Mouse (Mus musculus) urinary bladder, postnatal 14 days (tissue): ENCODE measurements around the gene Lrrc15.

Experiments
- DNase-seq: peaks from one replicate; pipeline ENCODE4 v3.0.0; 2021; ENCODE audit warnings: low spot score

Gene Lrrc15

DNA sequence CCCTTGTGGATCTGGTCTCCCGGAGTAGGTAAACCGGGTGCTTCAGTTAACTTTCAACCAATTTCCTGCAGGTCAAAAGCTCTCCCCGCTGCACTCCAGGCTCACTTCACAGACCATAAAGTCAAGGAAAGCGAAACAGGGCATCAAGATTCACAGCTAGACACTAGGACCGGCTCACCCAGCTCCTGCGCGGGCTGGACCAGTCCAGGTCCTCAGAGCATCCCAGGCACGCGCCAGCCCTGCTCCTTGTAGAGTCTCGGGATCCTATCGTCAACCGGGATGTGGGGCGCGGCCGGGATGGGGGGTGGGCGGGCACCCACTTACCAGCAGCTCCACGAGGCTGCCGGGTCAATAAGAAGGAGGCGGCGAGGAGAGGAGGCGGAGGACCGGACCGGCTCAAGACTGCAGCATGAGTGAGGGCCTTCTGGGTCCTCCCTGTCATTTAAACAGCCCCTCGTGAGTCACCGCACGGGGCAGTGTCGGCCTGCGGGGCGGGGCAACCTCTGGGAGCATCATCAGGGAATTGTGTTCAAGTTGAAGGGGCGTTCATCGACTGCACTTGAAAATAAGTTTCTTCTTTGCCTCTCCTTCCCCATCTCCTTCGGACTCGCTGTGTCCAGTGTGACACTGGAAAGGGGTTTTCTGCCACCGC, at the start of gene Lrrc15:
Gene Lrrc15 (minus strand): TSS at position 413 of the 652 bp plus-strand sequence.
- no peak for DNase-seq

GRCm38 (mm10) chr16:30314236-30314635, 31.2 kb upstream of the Lrrc15 start:
- no peak for DNase-seq

DNA sequence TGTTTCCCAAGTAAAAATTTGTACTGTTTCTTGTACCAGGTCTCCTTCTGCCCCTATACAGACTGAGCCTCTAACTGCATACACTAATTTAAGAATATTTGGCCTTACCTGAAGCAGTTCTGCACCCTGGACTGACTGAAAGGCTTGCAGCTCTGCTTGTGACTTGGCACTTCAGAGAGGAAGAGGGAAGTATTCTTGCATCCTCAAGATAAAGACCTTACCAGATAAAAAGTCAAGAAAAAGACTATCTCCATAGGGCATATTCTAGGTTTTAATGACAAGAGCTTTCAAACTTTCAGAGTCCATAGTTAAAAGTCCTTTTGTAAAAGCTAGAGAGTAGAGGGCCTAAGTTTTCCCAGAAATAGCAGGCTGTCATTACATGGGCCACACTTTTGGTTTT, 27.6 kb upstream of the Lrrc15 start, which contains the start of gene Gp5:
Gene Gp5 (minus strand): TSS at position 133 of the 400 bp plus-strand sequence.
- no peak for DNase-seq

- no peak for DNase-seq
Measured at GRCm38 (mm10) chr16:30310171-30310515, 27.1 kb upstream of the Lrrc15 start.

DNA sequence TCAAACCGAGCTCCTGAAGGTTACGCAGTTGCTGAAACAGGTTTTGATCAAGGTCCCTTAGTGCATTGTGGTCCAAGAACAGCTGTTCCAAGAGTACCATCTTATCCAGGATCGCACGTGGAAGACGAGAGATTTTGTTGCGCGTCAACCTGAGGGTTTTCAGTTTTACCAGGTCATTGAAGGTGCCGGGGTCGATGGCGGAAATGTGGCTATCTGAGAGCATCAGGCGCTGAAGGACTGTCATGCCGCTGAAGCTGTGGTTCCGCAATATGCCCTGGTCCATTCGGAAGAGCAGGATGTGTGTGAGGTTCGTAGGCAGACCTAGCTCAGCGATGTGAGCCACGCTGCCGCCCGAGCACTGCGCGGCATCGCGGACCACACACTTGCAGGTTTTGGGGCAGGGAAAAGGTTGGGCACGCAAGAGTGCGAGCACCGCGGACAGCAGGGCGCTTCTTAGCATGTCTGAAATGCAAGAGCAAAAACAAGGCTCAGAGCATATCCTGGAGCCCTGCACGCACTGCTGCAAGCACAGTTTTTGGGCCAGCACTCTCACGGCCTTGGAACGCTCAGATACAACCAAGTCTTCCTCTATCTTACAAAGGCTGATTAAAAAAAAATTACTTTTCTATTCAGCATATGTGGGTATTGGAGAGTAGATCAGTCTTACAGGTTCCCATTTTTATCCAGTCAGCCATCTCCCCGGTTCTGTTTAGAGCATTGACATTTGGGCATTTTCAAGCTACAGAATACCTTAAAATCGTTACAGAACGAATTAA, 26.5 kb upstream of the Lrrc15 start:
- no peak for DNase-seq

DNA sequence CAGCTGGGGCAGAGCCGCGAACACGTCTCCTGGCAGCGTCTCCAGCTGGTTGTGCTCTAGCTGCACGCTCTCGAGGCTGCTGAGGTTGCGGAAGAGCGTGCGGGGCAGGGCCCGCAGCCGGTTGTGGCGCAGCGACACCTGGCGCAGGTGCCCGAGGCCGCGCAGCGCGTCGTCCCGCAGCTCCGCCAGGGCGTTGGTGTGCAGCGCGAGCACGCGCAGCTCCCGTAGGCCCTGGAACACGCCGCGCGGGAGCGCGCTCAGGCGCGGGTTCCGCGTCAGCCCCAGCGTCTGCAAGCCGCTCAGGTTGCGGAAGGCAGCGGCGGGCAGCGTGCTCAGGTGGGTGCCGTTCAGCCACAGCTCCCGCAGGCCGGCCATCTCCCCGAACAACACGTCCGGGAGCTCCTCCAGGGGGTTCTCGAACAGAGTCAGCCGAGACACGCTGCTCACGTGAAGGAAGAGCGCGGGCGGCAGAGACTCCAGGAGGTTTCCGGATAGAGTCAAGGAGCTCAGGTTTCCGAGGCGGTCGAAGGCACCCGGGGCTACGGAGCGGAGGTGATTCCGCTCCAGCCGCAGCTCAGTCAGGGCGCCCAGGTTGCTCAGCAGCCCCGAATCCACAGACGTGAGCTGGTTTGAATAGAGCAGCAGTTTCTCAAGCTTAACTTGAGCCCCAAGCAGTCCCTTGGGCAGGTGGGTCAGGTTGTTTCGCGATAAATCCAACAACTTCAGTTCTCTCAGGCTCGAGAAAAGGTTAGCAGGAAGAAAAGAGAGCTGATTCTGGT, 25.7 kb upstream of the Lrrc15 start:
- DNase-seq: peak; percentile 38

DNA sequence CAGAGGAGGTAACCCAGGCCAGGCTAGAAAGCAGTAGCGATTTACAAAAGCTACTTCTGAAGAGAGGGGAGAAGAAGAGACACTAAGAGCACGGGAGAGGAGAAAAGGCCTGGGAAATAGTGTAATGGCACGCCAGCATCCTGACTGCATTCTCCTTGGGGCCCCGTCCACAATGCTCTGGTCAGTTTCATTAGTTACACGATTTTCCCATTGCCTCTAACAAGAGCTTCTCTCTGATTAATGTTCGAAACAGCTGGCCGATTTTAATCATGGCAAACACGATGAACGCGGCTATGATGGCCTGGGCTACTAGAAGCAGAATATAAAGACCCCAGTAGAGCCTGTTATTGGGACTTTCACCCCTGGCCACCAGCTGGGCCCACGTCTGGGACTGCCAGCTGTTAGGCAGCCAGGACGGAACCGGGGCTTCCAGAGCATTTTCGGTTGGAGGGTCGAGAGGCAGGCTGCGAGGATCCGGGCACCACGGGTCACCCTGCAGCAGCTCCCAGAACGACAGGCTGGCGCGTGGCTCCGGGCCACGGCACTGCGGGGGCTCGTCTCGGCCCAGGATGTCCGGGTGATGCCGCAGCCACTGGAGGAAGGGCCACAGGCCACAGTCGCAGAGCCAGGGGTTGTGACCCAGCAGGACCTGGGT, 25.0 kb upstream of the Lrrc15 start:
- no peak for DNase-seq

DNA sequence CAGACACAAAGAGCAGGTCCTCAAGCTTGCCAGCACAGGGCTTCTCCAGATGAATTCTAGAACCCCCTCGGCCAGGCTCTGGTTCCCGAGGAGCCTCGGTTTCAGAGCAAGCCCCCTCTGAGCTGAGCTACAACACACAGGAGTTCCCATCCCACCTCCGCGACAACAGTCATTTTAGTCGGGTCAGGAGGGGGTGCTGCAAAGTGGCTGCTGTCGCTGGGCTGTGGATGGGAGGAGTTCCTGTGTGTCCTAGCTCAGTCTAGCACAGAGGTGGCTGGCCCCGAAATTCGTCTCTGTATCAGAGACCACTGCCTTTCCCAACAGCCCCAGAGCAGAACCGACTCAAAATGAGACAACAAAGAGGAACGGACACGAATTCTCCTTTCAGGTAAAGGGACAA, 24.2 kb upstream of the Lrrc15 start:
- DNase-seq: no peak

DNA sequence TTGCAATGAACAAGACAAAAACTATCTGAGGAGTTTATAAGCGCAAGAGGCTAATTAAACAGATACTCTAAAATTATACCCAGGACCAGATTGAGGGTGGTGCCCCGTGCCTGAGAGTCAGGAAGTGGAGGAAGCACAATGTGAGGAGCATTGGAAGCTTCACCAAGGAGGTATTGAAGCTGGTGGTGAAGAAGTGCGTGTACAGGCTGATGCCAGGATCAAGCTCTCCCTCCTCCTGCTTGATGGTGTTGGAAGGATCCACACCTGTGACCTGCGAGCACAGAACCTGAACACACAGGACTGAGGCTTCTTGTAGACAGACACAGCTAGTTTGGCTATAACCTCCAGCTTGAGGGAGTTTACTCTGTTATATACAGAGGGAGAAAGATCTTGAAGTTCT, 23.0 kb upstream of the Lrrc15 start:
- no peak for DNase-seq

- DNase-seq: no peak
Measured at GRCm38 (mm10) chr16:30304236-30304635, 21.2 kb upstream of the Lrrc15 start.

DNA sequence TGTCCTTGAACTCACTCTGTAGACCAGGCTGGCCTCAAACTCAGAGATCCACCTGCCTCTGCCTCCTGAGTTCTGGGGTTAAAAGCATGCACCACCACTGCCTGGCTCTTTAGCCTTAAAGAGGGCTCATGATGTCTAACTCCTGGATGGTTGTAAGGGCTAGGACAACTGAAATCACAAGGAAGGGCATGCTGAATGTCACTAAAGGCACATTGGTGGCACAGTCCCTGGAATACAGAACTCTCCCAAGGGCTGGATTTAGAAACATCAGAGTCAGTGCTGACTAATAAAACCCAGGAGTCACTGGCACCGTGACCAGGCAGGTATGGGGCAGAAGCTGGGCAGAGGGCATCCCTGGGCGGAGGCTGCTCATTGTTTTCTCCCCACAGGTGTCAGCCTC, 20.4 kb upstream of the Lrrc15 start:
- DNase-seq: no peak

DNA sequence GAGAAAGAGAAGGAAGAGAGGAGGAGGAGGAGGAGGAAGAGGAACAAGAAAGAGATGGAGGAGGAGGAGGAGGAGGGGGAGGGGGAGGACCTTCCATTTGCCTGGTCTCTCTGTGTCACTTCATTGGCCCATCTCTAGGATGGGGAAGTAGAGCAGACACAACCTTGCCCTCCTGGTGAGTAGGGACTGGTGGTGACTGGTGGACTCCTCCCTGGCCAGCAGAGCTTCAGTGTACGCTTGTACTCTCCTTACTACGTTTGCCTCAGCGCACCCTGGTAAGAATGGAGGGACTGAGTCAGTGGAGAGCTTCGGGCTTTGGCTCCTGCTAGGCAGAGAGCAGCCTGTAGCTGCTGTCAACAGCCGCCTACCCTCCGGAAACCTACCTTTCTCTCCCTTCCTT, 19.6 kb upstream of the Lrrc15 start:
- no peak for DNase-seq

GRCm38 (mm10) chr16:30299711-30300277, 16.7 kb upstream of the Lrrc15 start:
- DNase-seq: no peak

GRCm38 (mm10) chr16:30297450-30297849, 14.4 kb upstream of the Lrrc15 start:
- DNase-seq: no peak

DNA sequence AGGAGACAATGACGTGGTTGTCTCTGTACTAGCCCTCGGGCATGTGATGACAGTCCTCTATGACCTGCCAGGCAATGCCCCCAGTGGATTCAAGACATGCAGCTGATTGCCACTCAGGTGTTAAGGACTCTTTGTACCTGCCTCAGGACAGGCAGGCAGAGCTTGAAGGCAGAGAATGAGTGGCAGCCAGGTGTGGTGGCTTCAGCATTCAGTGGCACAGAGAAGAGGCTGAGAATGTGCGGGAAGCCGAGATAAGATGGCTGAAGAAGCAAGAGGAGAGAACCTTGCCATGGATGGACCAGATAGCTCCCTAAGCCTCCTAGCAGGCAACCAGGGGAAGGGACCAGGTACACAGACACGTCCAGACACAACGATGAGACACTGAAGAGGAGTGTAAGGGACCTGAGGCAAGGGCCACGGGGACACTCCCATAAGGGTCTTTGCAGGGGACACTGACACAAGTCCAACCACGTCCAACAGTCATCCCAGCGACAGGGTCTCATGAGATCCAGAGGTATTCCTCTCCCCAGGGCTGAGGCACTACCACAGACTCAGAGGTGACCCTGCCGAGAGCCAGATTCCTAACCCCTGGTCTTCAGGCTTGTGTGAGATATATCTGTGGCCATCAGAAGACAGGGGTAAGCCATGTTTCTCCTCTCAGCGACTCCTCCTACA, 13.7 kb upstream of the Lrrc15 start:
- no peak for DNase-seq

GRCm38 (mm10) chr16:30295106-30295505, 12.1 kb upstream of the Lrrc15 start:
- DNase-seq: no peak

DNA sequence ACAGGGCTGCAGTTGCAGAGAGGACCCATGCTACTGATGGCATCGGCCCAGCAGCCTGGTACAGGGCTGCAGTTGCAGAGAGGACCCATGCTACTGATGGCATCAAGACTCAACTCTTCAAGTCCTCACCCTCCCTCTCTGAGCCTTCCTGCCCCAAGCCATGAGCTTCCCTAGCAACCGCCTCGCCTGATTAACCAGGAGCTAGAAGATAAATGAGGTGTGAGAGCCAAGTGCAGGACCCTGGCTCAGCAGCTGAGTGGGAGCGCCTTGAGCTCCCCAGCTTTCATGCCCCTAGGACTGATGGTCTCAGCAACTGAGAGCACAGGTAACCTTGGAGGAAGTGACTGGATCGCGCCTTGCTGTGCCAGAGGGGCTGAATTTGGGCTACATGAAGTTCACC, 7.4 kb upstream of the Lrrc15 start:
- DNase-seq: no peak

- DNase-seq: no peak
Measured at GRCm38 (mm10) chr16:30285701-30286100, 2.6 kb upstream of the Lrrc15 start.

GRCm38 (mm10) chr16:30283743-30284337, 784 bp upstream of the Lrrc15 start:
- DNase-seq: peak; percentile 33

DNA sequence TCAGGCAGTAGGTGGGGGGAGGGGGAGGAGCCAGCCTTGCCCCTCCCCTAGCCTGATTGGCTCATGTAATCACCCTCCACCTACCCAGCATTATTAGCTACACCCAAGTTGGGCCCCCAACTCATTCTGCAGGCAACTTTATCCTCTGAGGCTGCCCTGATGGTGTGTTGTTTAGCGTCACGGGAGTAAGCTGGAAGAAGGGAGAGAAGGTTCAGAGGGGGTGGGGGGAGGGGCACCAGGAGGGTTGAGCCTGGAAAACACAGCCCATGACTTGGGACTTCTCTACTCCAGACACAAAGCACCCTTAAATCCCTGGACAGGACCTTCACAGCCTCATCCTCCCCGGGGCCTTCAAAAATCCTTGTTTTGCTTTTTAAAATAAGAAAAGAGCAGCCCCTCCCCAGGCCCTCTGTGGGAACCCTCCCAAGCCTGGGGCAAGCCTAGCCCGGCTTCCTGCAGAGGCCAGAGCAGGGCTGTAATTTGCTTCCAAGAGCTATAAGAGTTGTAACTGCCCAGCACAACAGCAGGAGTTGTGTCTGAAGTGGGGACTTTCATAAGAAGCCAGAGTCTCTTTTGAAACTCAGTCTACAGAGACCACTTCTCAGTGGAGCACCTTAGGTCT, 2.3 kb downstream of the Lrrc15 start:
- DNase-seq: no peak

DNA sequence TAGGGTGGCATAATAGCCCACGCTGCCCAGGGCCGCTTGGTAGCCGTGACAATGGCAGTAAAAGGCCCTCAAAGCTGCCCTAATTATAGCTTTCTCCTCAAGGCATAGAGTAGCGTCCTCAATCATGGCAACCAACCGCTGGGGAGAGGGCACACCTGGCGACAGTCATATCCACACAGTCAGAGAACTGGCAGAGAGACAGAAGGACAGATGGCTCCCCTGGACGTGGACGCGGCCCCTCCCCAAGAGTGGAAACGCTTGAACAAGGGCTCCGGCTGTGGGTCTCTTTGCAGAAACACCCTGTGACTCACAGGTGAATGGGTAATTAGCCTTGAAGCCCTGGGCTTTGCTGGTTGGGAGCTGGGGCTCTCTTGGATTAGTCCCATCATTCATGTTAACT, 4.7 kb downstream of the Lrrc15 start:
- no peak for DNase-seq
